Mouse (Mus musculus) thymus, adult 2 months (tissue): ENCODE results near the gene Ubr2.

ENCODE experiments used
- CTCF ChIP-seq: fragments of 200-500 bp; IDR thresholded peaks from 2 replicates; pipeline ENCODE4 v1.5.1; 2012; ENCODE audit warnings: mild to moderate bottlenecking, control low read depth, low read length, moderate library complexity, borderline replicate concordance; ENCODE audit not compliant: control insufficient read depth, poor library complexity, insufficient read depth; ENCODE audit errors: extremely low read depth
- POLR2A ChIP-seq: fragments of 200-500 bp; IDR thresholded peaks from 2 replicates; pipeline ENCODE4 v1.6.1; 2012; ENCODE audit warnings: mild to moderate bottlenecking, low read length, control low read depth, moderate library complexity; ENCODE audit not compliant: control insufficient read depth, poor library complexity, insufficient read depth; ENCODE audit errors: extremely low read depth

DNA sequence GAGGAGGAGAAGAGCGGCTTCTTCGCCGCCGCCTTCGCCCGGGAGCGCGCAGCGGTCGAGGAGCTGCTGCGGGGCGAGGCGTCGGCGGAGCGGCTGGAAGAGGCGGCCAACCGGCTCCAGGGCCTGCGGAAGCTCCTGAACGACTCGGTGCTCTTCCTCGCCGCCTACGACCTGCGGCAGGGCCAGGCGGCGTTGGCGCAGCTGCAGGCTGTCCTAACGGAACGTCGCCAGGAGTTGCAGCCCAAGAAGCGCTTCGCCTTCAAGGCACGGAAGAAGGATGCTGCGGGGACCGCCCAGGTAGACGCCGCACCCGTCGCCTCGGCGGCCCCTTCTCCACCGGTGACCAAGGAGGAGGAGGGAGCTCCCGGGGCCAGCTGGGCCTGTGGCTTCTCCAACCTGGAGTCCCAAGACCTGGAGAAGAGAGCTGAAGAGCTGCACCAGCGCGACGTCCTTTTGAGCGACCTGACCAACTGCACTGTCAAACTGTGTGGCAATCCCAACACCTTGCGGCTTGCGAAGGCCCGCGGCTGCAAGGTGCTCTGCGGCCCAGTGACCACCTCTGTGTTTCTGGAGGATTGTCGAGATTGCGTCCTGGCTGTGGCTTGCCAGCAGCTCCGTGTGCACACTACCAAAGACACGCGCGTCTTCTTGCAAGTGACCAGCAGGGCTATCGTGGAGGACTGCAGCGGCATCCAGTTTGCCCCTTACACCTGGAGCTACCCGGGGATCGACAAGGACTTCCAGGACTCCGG, 119.3 kb downstream of the Ubr2 start:
- TF ChIP-seq CTCF (no peak), POLR2A (no peak)
